Mouse (Mus musculus) urinary bladder, postnatal 10 days (tissue): Measurements from ENCODE around the gene Gm5134.

Source experiments
- DNase-seq: peaks from one replicate; pipeline ENCODE4 v3.0.0; 2022; ENCODE audit warnings: low spot score

Gm5134 gene

GRCm38 (mm10) chr10:76033119-76033455, 78.8 kb downstream of the Gm5134 start:
- no peak for DNase-seq

- no peak for DNase-seq
Observed at GRCm38 (mm10) chr10:76034001-76034600, 79.8 kb downstream of the Gm5134 start.

GRCm38 (mm10) chr10:76035277-76035676, 81.0 kb downstream of the Gm5134 start:
- DNase-seq: no peak

- no peak for DNase-seq
Observed at GRCm38 (mm10) chr10:76036962-76037361, 82.6 kb downstream of the Gm5134 start.

- no peak for DNase-seq
Observed at GRCm38 (mm10) chr10:76045343-76045742, 91.0 kb downstream of the Gm5134 start.

- no peak for DNase-seq
Observed at GRCm38 (mm10) chr10:76046754-76047153, 92.4 kb downstream of the Gm5134 start.

- no peak for DNase-seq
Observed at GRCm38 (mm10) chr10:76047182-76047869, 93.0 kb downstream of the Gm5134 start.

- no peak for DNase-seq
Observed at GRCm38 (mm10) chr10:76048967-76049366, 94.7 kb downstream of the Gm5134 start.

- no peak for DNase-seq
Observed at GRCm38 (mm10) chr10:76051860-76052259, 97.5 kb downstream of the Gm5134 start.
